Mouse (Mus musculus) megakaryocyte, embryonic 14.5 days (primary cell): ENCODE measurements around the gene Sp4. TPM values are rescaled to one million over a fixed set of nuclear protein-coding genes. Genes with fewer than 3 reads are reported as not detected.

Experiments used
- H3K27me3 ChIP-seq: replicated peaks from 2 replicates; pipeline ENCODE3; 2012; ENCODE audit warnings: inconsistent platforms
- H3K36me3 ChIP-seq: replicated peaks from 2 replicates; pipeline ENCODE3; 2012; ENCODE audit warnings: low read length, inconsistent platforms, mixed read lengths
- H3K4me1 ChIP-seq: 2 replicates; pipeline ENCODE4 v1.6.1; 2012; ENCODE audit warnings: inconsistent platforms
- H3K4me3 ChIP-seq: replicated peaks from 2 replicates; pipeline ENCODE3; 2012; ENCODE audit warnings: moderate library complexity, mild to moderate bottlenecking, inconsistent platforms
- H3K9me3 ChIP-seq: 2 replicates; pipeline ENCODE4 v1.6.1; 2012; ENCODE audit warnings: inconsistent platforms
- FLI1 ChIP-seq: IDR thresholded peaks from 2 replicates; pipeline ENCODE4 v1.6.1; 2012; ENCODE audit warnings: low read length, inconsistent platforms, mixed read lengths
- GATA1 ChIP-seq: IDR thresholded peaks from 3 replicates; pipeline ENCODE4 v1.6.1; 2012; ENCODE audit warnings: mixed read lengths, low read length, inconsistent platforms, borderline replicate concordance
- polyA plus RNA-seq: library from polyadenylated mRNA; stranded (reverse); fragments of >175 nt; gene quantifications from 2 replicates; pipeline ENCODE4 v1.2.3, GENCODE M21; 2012; ENCODE audit warnings: low replicate concordance; ENCODE audit not compliant: insufficient read depth

Gene Sp4
- polyA plus RNA-seq, 1 experiment, result 2.6 TPM

DNA sequence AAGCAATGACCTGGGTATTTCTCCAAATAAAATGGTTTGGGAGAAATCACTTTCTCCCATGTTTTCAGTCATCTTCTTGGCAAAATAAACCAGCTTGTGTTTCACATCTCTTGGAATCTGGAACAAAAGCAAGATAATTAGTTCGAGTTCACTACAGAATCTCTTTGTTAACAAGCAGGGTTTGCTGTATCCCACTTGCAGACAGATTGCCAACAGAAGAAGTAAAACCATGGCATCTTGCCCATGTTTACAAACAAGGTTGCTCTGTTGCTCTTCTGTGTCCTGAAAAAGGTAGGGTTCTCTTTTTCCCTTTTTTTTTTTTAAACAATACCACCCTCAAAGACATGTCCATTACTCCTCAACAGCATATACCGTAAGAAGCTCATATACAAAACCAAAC, 104.7 kb downstream of the Sp4 start:
- H3K4me1 ChIP-seq, result peaks cover 43% of the 10 kb centered on the region
- H3K4me3 ChIP-seq, result no peak overlapping the region
- no peaks in the 10 kb centered on the region for H3K9me3 ChIP-seq
- TF ChIP-seq GATA1, result no peak
- no peak for TF ChIP-seq FLI1
- peaks cover 12% of the 10 kb centered on the region for H3K27me3 ChIP-seq
- H3K36me3 ChIP-seq, result peaks cover 16% of the 10 kb centered on the region

DNA sequence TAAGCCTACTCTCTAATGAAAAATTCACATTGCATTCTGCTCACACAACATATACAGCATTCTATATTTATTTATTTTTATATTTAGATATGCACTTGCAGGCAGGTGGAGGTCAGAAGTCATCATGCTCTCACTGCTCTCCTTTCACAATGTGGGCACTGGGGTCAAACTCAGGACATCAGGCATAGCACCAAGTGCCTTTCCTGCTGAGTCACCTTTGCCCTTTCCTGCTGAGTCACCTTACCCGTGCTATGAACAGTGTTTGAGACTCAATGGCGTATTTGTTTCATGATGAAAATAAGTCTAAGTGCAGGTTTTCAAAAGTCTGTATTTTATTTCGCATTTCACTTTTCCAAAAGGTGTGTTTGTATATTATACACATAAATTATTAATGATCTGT, 111.7 kb downstream of the Sp4 start:
- peaks cover 62% of the 10 kb centered on the region for H3K4me1 ChIP-seq
- peaks cover 35% of the 10 kb centered on the region for H3K36me3 ChIP-seq
- H3K9me3 ChIP-seq, result no peaks in the 10 kb centered on the region
- TF ChIP-seq FLI1 (no peak), GATA1 (no peak)
- H3K27me3 ChIP-seq, result peaks cover 17% of the 10 kb centered on the region
- peak overlapping the region; percentile 59 for H3K4me3 ChIP-seq

DNA sequence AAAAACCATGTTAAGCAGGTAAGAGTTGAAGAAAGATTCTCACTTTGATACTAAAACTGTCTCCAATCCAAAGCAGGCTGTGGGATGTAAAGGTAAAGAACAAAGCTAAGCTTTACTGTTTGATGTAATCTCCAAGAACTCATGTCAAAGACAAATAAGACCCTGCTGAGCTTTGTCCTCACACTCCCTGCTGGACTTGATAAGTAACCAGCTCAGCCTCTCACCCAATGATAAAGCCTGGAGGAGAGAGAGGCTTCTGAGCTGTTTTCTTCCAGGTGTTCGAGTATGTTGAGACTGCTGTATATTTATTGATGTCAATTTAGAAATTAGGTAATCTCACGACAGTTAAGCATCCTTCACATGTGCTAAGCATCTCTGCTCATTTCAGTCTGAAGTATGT, 113.6 kb downstream of the Sp4 start:
- peaks cover 53% of the 10 kb centered on the region for H3K4me1 ChIP-seq
- peaks cover 17% of the 10 kb centered on the region for H3K27me3 ChIP-seq
- H3K4me3 ChIP-seq, result no peak overlapping the region
- peaks cover 27% of the 10 kb centered on the region for H3K36me3 ChIP-seq
- TF ChIP-seq GATA1, result no peak
- TF ChIP-seq FLI1, result no peak
- H3K9me3 ChIP-seq, result 0 out of 2 replicates have a peak, but pooled peaks cover 2% of the 10 kb centered on the region

- no peak overlapping the region for H3K4me3 ChIP-seq
- peaks cover 17% of the 10 kb centered on the region for H3K27me3 ChIP-seq
- H3K36me3 ChIP-seq, result peaks cover 26% of the 10 kb centered on the region
- 0 out of 2 replicates have a peak, but pooled peaks cover 3% of the 10 kb centered on the region for H3K9me3 ChIP-seq
- peaks cover 57% of the 10 kb centered on the region for H3K4me1 ChIP-seq
- TF ChIP-seq GATA1 (no peak), FLI1 (no peak)
Observed at GRCm38 (mm10) chr12:118186881-118187489, 114.3 kb downstream of the Sp4 start.

DNA sequence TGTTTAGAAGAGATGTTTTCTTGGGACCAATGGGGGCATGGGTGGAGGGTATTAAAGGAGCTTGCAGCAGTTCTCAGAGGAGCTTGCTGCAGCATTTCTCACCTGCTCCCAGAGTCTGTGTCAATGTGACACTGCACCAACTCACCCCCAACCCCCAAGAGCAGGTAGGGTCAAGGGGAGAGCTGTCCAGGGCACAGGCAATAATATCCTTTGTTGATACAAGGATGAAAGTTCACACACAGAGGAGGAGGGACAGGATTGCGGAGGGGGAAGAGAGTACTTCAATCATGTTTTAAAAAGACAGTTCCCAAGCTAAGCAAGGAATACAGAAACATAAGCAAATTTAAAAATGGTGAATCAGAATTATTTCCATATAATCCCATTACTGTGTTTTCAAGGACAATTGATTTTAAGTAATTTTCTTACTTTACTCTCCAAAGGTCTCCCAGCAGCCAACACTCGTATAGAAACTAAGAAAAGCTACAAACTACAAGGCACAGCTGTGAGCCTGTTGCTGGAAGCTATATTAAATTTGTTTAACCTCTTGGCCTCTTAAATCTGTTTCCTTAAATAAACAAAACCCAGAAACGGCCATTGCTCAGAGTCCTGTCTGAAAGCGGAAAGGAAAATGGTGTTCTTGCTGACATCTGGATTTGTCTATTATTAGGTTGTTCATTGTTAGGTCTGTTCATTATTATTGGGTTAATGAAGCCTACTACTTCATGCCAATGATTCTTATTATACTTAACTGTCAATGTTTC, 114.9 kb downstream of the Sp4 start:
- H3K27me3 ChIP-seq, result peaks cover 22% of the 10 kb centered on the region
- H3K4me3 ChIP-seq, result no peak overlapping the region
- H3K9me3 ChIP-seq, result 0 out of 2 replicates have a peak, but pooled peaks cover 3% of the 10 kb centered on the region
- peaks cover 63% of the 10 kb centered on the region for H3K4me1 ChIP-seq
- no peak for TF ChIP-seq GATA1
- no peak for TF ChIP-seq FLI1
- peaks cover 24% of the 10 kb centered on the region for H3K36me3 ChIP-seq

Other genes starting within 250 kb of the Sp4 start
- 0.25 TPM in 1 of 2 replicates, not detected in the other for gene Dnah11, start 102.4 kb downstream of the Sp4 start, polyA plus RNA-seq